Mouse (Mus musculus) heart, adult 9 months (tissue): ENCODE data around the gene Cacng6.
"Not testable (repeated sequence)": the region's sequence is repeated elsewhere in the genome, so short reads cannot be mapped to it uniquely, and the experiment has no call there.

Source experiments
- DNase-seq, 2 experiments: peaks; one replicate each; pipeline ENCODE4 v3.0.0; 2022; ENCODE audit warnings: low spot score in 2 of 2

The Cacng6 gene

GRCm38 (mm10) chr7:3423895-3424294 lies at the start of gene Cacng6:
TSS of gene Cacng6 (plus strand) at chr7:3424195.
- DNase-seq: no peak

GRCm38 (mm10) chr7:3376831-3377230 lies 47.2 kb upstream of the Cacng6 start:
- peak; percentile 12 to 39 for DNase-seq

- no peak for DNase-seq
Observed at GRCm38 (mm10) chr7:3382123-3382522, 41.9 kb upstream of the Cacng6 start.

DNA sequence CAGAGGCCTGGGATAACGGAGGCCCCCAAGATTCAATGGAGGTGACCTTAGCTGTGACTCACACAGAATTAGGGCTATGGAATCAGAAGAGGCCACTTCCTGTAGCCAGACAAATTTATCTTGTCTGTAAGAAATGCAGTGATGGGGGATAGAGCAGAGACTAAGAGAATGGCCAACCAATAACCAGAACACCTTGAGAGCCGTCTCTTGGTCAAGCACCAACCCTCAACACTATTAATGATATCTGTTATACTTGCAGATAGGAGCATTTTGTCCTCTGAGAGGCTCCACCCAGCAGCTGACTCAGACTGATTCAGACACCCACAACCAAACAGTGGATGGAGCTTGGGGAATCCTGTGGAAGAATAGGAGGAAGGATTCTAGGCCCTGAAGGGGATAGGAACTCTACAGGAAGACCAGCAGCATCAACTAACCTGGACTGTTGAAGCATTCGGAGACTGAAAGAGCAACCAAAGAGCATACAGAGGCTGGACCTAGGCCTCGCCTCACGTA lies 39.1 kb upstream of the Cacng6 start:
- no peak for DNase-seq

DNA sequence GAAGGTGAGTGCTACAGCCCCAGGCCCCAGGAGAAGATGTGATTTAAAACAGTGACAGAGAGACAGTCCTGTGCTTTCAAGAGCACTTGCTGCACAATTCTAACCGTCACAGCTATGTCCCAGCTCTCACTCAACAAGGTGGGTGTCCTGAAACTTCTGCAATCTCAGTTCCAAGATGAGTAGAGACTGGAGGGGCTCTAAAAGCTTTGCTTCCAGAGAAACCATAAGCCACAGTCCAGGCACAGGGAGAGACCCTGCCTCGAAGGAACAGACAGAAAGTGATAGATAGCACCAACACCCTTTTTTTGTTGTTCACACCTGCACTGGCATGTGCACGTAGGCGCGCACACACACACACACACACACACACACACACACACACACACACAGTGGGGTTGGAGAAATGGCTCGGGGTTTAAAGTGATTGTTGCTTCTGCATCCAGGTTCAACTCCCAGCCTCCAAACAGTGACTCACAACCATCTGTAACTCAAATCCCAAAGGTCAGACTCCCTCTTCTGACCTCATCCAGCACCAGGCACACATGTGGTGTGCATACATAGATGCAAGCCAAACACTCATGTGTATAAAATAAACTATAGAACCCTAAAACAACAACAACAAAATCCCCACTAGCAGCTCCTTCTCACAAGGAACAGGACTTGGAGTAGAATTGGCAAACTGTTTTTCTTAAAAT lies 37.8 kb upstream of the Cacng6 start:
- no peak for DNase-seq

DNA sequence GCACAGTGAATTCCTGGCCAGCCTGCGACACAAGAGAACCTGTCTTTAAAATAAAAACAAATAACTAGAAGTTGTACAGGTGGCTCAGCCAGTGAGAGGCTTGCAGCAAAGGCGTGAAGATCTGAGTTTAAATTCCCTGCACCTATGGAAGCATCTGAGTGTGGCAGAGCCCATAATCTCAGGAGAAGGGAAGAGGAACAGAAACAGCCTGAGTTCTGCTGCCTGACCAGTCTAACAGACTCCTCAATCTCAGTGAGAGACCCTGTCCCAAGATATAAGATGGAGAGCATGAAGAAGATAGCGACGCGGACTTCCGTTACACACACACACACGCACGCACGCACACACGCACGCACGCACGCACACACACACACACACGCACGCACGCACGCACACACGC lies 36.2 kb upstream of the Cacng6 start:
- no peak for DNase-seq

GRCm38 (mm10) chr7:3388885-3389284 lies 35.1 kb upstream of the Cacng6 start:
- DNase-seq: no peak

GRCm38 (mm10) chr7:3389444-3390412 lies 34.3 kb upstream of the Cacng6 start:
- DNase-seq: peak in 1 of 2 experiments; percentile 13

DNA sequence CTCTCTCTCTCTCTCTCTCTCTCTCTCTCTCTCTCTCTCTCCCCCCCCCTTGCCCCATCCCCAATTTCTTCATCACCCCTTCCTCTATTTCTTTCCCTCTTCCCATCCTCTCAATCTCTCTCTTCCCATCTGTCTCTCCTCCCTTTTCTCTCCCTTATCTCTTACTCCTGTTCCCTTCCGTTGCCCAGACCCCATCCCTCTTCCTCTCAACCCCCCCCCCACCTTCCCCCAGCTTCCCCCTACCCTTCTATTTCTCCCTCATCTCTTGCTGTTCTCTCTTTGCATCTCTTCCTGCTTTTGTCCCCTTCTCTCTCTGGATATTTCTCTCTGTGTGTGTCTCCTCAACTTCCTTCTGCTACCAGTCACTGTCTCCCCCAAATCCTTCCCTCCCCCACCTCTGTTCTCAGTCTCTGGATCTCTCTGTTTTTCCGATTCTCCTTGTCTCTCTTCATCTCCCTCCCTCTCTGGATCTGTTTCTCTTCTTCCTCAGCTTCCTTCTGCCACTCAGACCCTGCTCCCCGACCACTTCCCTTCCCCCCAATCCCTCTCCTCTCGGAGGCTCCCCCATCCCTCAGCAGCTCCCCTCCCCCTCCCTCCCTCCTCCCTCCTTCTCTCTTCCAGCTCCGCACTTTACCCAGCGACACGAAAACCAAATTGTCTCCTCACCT lies 33.4 kb upstream of the Cacng6 start, which contains the start of gene Cacng8:
Cacng8 (plus strand) TSS at position 271 of the 668 bp plus-strand sequence.
- DNase-seq: no peak

GRCm38 (mm10) chr7:3391081-3391451 lies 32.9 kb upstream of the Cacng6 start:
- DNase-seq: no peak

DNA sequence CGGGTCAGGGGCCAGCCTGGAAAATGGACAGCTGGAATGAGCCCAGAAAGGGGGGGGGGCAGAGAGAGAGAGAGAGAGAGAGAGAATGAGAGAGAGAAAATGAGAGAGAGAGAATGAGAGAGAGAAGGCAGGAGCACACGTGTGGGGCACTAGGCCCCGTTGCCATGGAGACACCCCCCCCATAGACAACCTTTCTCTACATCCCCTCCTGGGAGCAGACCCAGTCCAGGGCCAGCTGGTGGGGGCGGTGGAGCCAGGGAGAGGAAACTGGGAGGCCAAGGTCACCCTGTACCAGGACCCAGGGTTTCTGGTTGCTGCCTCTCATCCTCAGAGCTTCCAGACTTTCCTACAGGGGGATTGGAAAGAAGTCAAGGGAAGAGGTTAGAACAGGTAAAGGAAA lies 32.2 kb upstream of the Cacng6 start:
- no peak for DNase-seq

DNA sequence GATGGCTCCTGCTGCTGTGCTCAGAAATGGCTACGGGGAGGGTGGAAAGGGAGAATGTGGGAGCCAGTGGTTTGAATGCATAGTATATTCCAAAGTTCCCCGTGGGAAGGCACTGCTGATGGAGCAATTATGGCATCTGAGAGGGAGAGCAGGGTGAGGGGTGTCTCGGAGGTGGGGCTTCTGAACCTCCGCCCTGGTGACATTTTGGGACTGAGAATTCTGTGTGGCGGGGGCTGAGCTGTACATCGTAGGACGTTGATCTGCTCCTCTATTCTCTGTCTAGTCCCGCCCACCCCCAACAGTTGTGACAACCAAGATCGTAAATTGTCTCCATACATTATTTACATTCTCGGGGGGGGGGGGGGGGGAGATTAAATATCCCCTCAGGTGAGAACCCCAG lies 26.6 kb upstream of the Cacng6 start:
- no peak for DNase-seq

DNA sequence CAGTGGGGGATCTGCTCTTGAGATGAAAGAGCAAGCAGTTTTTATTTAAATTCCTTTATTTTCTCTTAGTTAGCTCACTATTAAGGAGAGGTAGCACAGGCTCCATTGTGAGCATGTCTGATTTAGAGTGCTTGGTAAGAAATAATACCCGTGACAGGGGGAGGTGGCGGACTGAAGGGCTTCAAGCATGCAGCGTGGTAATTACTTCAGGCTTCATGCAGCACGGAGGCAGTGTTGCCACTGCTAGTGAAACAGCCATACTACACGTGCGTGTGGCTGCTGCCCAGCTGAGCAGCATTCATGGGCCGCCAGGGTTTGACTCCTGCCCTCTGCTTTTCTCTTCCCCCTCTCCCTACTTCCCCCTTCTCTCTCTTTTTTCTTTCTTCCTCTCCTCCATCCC lies 26.2 kb upstream of the Cacng6 start:
- DNase-seq: no peak

- not testable (repeated sequence) for DNase-seq
Observed at GRCm38 (mm10) chr7:3398363-3398762, 25.6 kb upstream of the Cacng6 start.

DNA sequence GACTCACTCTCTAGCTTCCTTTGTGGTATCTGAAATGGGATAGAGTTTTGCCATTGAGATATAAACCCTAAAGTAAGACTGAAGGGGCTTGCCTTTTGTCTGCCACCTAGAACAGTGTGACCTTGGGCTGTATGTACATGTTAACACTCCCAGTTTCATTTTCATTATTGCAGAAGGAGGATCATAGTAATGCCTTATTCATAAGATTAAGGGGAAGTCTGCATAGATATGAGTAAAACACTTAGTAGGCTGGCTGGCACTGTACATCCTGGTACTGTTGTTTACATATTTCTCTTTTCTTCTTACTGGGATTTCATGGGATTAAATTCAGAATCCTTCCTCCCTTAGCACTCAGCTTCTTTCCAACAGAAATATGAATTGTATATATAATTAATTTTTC lies 24.1 kb upstream of the Cacng6 start:
- no peak for DNase-seq

GRCm38 (mm10) chr7:3409729-3410520 lies 14.1 kb upstream of the Cacng6 start:
- DNase-seq: no peak

- no peak for DNase-seq
Observed at GRCm38 (mm10) chr7:3411160-3411941, 12.6 kb upstream of the Cacng6 start.

DNA sequence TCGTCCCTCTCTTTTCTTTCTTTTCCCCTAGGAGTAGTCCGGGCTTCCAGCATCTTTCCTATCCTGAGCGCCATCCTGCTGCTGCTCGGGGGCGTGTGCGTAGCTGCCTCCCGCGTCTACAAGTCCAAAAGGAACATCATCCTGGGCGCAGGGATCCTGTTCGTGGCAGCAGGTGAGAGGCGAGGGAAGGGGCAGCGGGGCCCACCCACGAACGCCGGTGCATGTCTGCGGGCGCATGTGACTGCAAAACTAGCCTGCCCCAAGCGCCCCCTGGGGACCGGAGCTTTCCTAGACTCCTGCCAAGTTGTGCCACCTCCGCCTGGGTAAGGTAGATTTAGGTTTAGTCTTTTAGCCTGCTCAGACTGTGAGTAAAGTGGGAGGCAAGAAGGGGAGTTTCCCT lies 12.0 kb upstream of the Cacng6 start:
- DNase-seq: no peak

DNA sequence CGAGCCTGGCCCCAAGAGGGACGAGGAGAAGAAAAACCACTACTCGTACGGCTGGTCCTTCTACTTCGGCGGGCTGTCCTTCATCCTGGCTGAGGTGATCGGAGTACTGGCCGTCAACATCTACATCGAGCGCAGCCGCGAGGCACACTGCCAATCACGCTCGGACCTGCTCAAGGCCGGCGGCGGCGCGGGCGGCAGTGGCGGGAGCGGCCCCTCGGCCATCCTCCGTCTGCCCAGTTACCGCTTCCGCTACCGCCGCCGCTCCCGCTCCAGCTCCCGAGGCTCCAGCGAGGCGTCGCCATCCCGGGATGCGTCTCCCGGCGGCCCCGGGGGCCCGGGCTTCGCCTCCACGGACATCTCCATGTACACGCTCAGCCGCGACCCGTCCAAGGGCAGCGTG lies 9.1 kb upstream of the Cacng6 start:
- DNase-seq: no peak

DNA sequence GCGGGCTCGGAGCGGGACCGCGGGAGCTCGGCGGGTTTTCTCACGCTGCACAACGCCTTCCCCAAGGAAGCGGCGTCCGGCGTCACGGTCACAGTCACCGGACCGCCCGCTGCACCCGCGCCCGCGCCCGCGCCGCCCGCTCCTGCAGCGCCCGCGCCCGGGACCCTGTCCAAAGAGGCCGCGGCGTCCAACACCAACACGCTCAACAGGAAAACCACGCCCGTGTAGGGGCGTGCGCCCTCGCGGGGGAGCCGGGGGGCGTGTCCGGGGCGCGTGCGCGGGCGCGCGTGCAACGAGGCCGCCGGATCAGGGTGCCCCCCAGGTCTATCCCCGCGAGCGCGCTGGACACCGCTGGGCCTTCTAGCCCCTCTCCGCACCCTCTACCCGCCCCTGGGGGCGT lies 8.6 kb upstream of the Cacng6 start:
- peak in 1 of 2 experiments; percentile 6 for DNase-seq
